Mouse (Mus musculus) ovary, postnatal 14 days (tissue): ENCODE data around the gene Fancd2.

Experiments used
- DNase-seq: peaks from one replicate; pipeline ENCODE4 v3.0.0; 2022; ENCODE audit warnings: low spot score

The Fancd2 gene

DNA sequence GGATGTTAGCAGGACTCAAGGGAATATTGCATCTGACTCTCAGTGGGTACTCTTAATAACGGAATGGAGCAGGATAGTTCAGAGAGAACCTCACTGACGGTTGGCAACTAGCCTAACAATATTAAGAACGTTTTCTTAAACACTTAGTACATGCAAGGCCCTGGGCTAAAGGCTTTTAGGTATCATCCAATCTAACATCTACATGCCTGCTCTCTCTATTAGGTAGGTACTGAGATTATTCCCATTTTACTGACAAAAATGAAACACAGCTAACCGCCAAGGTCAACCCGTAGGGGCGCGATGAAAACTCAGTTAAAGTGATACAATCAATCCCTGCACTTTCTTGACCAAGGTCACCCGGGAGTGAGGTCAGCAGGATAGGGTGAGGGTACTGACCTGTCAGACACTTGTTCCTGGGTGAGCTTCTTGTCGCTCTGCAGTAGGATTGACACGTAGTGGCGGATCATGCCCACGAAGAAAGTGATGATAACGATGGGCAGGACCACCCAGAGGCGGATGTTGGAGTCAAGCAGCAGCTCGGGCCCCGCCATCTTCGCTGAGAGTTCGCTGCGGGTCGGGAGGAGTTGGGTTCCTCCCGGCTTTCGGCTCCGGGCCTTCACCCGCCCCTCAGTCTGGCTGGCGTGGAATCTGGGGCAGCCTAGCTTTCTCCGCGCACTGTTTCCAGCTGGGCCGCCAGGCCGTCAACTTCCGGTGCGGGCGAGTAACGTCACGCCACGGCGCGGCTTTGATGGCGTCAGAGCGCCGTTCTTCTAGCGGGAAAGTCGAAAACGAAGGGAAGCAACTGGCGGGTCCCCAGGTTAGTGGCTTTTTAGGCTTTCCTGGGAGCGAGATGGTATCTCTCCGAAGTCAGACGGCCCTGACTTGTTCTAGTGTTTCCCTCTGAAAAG is at the start of gene Fancd2, which contains the start of gene Emc3:
Gene Fancd2 (plus strand): TSS at position 751 of the 908 bp plus-strand sequence.
Gene Emc3 (minus strand): TSS at position 721 of the 908 bp plus-strand sequence.
- DNase-seq = peak; percentile 97

DNA sequence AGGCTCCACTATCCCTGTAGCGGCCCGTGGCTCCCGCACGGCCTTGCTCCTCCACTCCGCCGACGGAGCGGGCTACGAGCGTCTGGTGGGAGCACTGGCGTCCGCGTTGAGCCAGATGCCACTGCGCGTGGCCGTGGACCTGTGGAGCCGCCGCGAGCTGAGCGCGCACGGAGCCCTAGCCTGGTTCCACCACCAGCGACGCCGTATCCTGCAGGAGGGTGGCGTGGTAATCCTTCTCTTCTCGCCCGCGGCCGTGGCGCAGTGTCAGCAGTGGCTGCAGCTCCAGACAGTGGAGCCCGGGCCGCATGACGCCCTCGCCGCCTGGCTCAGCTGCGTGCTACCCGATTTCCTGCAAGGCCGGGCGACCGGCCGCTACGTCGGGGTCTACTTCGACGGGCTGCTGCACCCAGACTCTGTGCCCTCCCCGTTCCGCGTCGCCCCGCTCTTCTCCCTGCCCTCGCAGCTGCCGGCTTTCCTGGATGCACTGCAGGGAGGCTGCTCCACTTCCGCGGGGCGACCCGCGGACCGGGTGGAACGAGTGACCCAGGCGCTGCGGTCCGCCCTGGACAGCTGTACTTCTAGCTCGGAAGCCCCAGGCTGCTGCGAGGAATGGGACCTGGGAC is 48.9 kb upstream of the Fancd2 start:
- DNase-seq = no peak

DNA sequence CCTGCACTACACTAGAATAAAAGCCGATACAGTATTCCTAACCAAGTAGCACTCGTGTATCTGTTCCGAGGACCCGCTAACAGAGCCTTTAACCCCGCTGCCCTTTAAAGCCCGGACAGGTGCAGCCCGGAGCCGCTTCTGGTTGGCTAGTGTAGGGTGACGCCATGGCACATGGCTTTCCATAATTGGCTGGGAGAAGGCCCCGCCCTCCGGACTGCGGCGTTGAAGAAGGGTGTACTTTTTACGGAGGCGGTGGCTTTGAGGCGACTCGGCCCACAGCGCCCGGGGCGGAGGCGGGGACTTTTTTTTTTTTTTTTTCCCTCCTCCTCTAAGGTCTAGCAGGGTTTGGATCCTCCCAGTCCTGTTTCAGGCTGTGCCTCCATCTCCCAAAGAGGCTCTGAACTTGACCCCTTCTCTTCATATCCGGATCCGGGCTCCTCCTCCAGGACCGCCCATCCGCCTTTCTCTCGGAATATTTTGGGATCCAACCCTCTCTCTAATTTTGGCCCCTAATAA is 48.3 kb upstream of the Fancd2 start, which contains the start of gene Creld1:
Gene Creld1 (plus strand): TSS at position 198 of the 516 bp plus-strand sequence.
- DNase-seq = peak; percentile 79

DNA sequence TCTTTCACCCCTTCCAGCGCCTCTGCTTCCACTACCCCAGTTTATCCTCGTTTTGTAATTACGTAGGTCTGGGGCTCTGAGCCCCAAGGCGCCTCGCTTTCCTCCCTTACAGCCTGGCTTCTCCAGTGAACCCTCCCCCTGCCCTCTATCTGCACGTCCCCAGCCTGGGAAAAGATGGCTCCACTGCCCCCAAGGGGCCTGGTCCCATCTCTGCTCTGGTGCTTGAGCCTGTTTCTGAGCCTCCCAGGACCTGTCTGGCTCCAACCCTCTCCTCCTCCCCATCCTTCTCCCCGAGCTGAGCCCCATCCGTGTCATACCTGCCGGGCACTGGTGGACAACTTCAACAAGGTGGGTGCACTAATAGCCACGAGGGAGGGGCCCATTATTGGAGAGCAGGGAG is 47.8 kb upstream of the Fancd2 start:
- DNase-seq = no peak

DNA sequence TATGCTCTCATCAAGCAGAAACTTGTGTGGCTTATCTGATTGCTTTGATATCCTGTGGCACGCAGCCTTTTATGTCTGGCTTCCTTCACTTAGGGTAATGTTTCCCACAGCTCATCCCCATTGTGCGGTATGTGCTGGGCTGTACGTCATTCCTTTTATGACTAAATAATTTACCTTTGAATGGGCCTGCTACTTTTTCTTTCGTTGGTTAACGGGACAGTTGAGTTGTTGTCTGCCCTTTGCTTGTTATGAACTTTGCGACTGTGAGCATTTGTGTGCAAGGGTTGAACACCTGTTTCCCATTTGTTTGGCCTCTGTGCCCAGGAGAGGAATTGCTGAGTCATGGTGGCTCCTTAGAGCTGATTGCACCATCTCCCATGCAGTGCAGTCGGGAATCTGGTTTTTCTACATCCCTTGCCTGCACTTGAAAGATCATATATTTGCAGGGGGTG is 44.3 kb upstream of the Fancd2 start:
- DNase-seq = no peak

DNA sequence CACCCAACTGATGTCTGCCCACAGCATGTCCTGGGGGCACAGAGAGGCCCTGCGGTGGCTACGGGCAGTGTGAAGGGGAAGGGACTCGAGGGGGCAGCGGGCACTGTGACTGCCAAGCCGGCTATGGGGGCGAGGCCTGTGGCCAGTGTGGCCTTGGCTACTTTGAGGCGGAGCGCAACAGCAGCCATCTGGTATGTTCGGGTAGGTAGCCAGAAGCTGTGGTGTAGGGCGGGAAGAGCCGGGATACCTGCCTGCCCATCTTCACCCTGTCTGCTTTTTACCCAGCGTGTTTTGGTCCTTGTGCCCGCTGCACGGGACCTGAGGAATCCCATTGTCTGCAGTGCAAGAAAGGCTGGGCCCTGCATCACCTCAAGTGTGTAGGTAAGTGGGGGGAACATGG is 42.1 kb upstream of the Fancd2 start:
- DNase-seq = no peak

DNA sequence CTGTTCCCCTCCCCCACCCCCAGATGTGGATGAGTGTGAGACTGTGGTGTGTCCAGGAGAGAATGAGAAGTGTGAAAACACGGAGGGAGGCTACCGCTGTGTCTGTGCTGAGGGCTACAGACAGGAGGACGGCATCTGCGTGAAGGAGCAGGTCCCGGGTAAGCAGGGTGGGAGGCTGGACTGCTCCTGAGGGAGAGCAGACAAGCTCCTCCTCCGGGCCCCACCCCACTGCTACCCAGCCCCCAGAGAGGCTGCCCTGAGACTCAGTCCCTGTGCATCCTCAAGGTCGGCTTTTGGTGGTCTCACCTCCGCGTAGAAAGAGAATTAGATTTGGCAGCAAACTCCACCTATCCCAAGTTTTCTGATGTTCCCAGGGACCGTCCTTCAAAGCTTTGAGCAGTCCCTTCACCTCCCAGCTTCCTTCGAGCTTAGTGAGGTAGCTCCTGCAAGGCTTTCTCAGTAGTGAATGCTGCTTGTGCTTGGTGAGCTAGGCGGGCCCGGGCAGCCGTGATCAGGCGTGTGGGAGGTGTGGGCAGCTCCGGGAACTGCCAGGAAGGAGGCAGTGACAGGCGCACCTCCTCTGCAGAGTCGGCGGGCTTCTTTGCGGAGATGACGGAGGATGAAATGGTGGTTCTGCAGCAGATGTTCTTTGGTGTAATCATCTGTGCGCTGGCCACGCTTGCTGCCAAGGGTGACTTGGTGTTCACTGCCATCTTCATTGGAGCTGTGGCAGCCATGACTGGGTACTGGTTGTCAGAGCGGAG is 39.2 kb upstream of the Fancd2 start:
- DNase-seq = no peak

DNA sequence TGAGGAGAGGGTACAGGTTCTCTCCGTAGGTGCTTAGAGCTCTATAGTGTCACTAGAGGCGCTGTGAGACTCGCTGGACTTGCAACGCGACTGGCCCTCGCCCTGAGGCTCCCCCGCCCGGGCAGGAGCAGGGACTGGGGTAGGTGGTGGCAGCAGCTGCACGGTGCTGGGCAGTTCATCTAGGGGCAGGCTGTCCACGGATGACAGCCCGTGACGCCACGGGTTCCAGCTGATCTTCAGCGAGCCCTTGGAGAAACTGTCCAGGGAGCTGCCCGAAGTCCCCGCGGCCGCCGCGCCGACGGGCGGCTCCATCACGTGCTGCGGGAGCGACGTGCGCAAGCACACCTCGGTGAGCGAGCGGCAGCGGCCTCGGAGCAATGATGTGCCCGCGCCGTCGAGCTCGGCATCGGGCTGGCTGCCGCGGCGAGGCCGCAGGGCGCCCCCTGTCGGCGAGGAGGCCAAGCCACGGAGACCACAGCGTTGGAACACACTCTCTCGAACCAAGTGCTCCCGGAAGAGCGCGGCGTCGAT is 37.2 kb upstream of the Fancd2 start:
- DNase-seq = peak; percentile 77

DNA sequence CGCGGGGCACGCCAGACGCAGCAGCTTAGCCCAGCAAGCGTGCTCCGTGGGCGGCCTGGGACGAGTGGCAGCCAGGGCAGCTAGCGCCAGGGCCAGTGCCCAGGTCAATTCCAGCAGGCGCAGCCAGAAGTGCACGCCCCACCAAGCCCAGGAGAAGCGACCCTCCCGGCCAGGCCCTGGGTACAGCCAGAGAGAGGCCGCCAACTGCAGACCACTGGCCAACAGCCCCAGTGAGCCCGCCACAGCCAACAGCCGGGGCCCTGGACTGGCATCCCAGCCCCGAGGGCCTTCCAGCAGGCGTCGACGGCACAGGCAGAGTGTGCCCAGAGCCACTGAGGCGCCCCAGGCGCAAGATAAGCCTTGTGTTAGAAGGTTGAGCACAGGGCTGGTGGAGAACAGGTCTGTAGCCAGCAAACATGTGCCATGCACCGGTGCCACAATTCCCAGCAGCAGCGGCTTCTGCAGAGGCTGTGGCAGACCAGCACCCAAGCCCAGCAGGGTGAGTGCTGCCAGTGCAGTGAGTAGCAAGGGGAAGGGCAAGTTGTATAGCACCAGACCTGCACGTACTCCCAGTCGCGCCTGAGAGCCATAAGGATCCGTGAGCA is 36.3 kb upstream of the Fancd2 start:
- DNase-seq = no peak

DNA sequence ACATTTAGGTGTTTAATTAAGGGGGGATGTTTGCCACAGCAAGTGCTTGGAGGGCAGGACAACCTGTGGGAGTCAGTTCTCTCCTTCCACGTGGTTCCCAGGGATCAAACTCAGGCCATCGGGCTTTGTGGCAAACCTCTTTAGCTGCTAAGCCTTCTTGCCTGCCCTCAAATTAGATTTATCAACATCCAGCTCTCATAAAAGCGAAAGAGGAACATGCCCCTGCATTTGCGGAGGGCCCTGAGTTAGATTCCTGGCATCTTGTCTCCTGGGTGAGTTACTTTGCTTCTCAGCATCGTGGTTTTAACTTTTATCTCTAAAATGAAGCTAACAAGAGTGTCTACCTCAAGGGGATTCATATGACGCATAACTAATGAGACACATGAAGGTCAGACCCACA is 32.1 kb upstream of the Fancd2 start:
- DNase-seq = no peak

DNA sequence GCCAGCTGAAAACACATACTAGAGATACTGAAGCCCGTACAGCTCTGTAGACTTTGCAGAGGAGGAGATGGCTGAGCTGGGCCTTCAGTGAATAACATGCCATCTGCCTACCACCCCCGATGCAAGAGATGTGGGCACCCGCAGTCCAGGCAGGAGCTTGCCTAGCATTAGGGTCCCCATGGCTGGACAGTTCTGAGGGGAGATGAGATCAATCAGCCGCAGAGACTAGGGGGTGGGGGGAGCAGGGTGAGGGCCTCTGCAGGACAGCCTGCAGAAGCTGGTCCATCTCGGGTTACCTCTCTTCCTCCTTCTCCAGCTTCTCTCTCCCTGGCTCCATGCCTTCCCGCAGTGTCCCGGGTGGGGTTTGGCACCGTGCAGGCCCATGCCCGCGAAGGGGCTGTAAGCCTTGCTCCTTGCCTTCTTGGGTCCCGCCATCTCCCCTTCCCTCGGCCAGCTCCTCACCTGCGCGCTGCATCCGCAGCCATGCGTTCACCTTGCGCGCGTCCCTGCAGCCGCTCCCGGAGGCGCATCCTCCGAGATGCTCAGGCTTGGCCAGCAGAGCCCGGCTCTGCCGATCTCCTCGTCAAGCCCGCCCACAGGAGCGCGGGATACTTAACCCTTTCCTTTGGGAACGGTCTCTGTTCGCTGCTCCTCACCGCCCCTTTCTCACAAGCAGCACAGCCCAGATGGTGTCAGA is 29.9 kb upstream of the Fancd2 start, which contains the start of gene Prrt3:
Gene Prrt3 (minus strand): TSS at position 544 of the 697 bp plus-strand sequence.
- DNase-seq = no peak

DNA sequence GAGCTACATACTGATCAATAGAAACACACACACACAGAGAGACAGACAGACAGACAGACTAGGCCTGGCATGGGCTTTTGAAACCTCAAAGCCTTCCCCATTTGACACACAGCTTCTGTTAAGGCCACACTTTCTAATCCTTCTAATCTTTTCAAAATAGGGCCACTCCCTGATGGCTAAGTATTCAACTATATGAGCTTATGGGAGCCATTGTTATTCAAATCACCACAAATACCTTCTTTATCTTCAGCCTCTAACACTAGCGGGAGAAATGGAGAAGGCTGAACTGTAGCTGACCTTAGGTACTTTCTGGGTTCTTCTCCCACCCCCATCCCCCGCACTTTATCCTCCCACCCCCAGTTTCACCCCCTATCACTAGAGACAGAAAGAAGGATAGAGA is 28.7 kb upstream of the Fancd2 start:
- DNase-seq = no peak

DNA sequence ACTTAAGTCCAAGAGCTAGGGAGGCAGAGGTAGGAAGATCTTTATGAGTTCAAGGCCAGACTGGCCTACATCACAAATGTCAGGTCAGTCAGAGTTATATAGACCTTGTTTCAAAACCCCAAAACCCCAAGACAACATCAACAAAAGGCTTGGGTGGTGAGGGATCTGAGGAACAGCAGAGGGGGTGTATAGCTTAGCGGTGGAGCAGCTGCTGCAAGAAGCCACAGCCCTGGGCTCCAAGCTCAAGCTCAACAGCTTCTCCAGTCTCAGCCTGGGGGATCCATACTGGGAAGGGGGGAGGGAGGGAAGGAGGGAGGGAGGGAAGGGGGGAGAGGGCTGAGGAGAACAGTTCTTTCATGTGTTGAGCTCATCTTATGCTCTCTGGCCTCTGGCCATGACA is 25.8 kb upstream of the Fancd2 start:
- no peak for DNase-seq

DNA sequence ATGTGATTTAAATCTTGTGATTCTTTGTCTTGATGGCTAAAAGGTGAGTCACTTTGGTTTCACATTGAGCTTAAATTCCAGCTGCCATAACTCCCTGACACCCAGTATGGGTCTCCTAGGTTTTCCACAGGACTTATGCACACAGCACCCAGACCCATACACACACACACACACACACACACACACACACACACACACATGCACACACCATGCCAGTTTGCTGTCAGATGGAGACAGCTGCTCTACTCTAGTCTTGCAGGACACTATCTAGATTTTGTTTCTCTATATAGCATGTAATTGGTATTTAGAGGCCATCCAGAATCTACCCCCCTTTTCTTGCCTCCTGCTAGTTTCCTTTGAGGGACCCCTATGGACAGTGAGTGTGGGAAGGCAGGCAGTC is 24.4 kb upstream of the Fancd2 start:
- no peak for DNase-seq

DNA sequence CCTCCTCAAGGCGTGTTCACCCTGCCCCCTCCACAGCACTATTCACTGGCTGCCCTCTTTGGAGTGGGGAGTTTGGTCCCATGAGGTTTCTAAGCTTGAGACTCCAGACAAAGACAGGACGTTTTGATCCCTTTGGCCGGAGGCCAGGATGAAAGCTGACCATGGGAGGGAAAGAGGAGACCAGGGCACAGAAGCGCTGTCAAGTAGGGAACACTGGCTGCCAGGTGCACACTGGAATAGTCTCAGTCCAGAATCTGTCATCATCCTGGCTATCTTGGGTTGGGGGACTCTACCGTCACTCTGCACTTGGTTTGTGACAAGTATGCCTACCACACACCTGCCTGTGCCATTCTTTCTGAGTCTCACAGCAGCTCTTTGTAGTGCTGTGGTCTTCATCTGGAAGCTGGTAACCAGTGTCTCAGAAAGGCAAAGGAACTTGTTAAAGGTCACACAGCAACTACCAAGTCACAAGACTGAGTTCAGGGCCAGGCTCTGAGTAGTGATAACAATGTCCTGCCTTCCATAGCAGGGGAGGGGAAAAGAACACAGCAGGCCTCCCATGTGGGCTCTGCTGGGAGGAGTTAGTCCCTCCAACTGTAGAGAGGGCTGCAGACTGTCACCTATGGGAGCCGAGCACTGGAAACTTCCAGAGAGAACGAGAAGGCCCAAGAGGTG is 23.1 kb upstream of the Fancd2 start:
- no peak for DNase-seq

DNA sequence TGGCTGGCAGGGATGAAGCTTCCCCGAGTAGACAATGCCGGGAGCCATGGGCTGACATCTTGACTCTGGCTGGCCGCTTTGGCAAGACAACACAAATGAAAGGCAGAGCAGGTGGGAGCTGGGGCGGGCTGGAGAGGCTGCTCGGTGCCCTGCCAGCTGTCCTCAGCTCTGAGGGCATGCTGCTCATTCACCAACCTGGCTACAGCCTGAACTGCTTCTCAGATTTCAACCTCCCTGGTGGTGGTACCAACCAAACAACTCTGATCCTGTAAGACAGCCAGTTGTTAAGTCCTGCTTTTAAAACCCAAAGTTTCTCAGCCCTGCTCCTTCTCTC is 22.6 kb upstream of the Fancd2 start:
- DNase-seq = no peak

DNA sequence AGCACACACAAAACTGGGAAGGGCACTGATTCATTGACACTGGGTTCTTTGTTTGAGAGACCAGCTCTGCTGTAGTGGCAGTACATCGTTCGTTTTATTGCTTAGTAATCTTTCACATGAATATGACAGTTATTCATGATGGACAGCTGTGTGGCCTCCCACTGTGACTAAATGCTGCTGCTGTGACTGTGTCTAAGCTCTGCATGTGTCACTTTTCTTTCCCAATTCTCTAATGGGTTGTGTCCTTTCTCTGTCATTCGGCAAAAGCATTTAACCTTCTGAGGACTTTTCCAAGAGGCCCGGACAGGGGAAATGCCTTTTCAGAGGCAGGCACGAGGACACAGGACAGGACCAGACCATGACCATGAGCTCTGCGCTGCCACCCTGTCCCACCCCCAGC is 17.5 kb upstream of the Fancd2 start:
- no peak for DNase-seq

DNA sequence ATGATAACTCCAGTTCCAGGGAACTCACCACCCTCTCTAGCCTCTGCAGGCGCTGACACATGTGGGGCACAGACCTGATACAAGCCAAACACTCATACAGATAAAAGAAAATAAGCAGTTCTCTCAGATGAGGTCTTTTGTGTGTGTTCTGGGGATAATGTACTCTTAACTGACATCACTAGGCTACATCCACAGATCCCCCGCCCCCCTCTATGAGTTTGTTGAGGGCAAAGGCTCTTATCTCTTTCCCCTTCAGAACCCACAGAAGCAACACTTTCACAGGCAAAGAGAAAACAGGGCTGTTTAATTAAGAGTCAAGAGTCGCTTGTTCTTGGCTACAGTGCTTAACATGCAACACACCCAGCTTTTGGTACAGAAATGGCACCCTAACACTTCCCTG is 16.9 kb upstream of the Fancd2 start:
- DNase-seq = no peak

DNA sequence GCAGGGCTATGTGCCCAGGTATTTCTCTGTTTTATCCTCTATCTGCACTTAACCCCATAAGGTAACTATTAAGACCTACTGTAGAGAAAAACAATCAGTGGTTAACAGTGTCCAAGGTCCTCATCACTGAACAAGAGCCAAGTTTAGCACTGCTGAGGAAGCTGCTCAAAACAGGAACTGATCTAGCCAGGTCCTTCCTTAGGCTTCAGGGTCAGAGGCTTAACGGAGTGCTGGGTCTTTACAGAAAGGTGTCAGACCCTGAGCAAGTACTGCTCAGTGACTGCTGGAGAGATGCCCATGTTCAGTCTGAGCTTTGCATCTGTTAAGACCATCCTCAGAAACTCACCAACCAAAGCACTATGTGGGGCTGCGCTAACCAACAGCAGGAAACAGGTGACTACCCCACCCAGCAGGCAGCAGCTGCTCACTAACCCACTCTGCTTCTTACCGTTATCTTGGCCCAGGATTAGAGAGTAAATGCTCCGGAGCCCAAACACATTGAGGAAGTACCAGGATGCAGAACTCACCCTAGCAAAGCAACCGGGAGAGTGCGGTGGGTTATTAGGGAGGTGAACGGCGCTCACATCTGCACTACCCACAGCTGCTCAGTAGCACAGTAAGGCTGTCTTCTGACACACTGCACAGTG is 13.9 kb upstream of the Fancd2 start:
- DNase-seq = no peak

DNA sequence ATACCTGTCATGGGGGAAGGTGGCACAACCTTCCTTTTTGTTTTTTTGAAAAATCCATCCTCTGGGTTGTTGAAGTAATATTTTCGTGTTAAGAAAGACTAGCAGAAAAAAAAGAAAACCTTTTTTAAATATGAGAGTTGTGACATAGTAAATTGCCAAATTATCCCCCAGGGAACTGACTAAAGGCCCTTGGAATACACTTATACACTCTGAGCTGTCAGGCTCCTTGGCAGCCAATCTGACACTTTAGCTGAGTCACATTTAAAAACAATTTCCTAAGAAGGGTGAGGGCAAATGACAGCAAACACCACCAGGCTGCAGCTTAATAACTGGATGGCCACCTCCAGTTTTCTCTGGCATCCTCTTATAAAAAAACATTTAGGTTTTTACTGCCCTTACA is 9.2 kb upstream of the Fancd2 start:
- no peak for DNase-seq
